Mouse (Mus musculus) WW6 (cell line): ENCODE data around the gene Vamp8.
A peak's percentile ranks its signal among the peaks of the same experiment; 100 is the strongest.

Experiments
- DNase-seq: peaks from one replicate; pipeline ENCODE4 v3.0.0-alpha.2; 2013; ENCODE audit warnings: low read depth, low spot score

Gene Vamp8

DNA sequence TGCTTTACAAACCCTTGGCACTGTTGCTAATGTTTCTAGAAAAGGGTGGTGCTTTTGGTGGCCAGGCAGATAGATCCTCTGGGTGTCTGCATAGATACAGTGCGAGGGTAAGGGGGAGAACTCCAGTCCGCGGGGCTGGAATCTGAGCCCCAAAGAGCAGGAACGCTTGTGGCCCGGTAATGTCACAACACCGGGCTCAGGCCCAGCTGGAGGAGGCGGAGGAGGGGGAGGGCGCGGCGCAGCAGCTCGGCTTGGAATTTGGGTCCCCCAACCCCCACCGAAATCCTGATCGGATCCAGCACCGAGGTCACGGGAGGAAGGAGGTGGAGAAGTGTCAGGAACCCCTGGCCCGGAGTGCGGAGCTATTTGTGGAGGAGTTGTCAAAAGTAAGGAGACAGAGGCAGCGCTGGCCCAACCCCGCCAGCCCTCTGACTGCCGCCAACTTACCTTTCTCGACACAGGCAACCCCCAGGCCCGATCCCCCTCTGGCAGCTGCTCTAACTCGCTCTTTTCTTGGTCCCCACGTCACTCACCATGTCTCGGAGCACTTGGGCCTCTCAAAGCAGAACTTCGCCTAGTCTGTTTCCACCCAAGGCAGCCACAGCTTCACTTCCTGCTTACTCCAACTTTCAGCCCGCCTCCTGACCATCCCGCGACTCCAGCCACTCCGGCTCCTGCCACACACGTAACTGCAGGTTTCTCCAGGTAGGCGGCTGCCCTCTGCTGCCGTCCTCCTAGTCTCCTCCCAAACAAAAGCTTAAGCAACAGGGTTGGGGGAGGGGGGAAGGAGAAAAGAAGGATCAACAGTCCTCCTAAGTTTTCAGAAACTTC is at the start of gene Vamp8:
TSS of gene Vamp8 (minus strand) at position 763 of the 831 bp plus-strand sequence.
- no peak for DNase-seq

DNA sequence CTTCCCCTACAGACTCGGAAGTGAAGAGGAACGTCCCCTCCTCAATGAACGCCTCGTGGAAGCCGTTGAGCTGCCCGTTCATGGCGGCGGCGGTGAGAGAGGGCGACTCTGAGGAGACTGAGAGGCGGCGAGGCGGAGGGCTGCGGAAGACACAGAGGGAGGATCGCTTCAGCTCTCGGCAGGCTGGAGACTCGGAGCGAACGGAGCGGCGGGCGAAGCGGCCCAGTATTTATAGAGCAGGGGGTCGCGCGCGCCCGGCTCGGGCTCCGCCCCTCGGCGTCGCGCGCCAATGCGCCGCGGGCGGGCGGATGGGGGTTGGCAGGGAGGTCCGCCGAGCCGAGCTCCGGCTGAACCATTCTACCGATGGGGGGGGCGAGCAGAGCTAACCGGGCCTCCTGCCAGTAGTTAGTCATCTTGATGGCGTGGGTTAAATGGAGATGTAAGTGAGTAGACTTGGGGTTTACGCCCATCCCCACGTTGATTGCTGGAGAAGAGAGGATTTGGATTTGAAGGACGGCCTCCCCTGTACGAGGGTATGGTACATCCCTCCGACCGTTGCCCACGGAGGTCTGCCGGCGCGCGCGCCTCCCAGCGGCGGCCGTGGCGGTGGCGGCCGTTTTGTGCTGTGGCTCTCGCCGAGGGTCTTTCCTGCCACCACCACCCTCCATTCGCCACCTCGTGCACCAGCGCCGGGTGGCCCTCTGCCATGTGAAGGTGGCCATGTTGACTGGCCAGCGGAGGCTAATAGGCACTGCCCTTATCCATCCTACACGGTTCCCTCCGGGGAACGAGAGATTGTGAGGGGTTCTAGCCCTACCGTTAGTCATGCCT is 49.1 kb upstream of the Vamp8 start, which contains the start of gene Mat2a:
TSS of gene Mat2a (minus strand) at position 204 of the 831 bp plus-strand sequence.
- peak; percentile 73 for DNase-seq

DNA sequence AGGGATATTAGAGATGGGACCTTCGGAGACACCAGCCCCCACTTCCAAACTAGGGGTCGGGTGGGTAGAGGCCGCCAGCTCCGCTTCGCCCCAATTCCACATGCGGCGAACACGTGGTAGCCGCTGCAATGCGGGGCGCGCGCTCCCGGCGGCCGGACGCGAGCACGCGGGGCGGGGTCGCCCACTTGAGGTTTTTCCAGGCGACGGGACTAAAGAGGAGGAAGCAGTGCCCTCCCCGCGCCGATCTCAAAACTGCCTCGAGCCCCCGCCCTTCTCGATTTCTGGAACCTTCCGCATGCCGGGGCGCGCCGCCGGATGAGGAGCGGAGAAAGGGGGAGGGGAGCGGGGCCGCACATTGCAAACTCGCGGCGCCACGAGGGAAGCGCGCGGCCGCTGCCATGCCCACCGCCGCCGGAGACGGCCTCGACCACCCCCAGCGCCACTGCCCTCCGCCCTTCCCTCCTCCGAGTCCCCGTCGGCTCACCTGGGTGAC is 48.4 kb upstream of the Vamp8 start:
- DNase-seq = no peak

DNA sequence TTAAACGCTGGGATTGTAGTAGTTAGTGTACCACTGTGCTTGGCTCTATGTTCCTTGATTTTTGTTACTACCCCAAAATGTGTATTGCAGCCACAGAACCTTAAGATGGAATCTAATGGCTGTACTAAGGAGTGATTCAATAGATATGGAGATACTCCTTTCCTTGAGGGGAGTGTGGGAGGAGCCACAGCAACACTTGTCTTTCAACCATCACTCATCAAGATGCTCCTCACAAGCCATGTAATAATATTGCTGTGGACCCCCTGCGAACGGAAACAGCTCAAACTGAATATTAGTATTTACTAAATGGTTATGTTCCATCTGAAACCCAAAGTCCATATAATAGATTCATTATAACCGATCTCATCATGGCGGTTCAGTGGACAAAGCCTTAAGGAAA is 47.7 kb upstream of the Vamp8 start:
- no peak for DNase-seq

DNA sequence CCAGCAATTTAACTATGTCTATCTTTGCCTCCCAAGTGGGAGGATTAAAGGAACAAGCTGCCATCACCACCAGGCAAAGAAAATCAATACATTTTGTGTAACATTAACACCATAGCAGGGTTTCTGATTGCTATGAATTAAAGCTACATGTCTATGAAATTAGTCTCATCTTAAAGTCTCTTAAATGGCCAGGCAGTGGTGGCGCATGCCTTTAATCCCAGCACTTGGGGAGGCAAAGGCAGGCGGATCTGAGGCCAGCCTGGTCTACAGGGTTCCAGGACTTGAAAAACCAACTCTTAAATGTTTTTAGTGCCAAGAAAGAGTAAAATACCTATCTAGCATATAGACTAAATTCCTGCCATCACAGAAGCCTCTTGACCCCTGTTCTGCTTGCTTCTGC is 41.6 kb upstream of the Vamp8 start:
- DNase-seq = no peak

DNA sequence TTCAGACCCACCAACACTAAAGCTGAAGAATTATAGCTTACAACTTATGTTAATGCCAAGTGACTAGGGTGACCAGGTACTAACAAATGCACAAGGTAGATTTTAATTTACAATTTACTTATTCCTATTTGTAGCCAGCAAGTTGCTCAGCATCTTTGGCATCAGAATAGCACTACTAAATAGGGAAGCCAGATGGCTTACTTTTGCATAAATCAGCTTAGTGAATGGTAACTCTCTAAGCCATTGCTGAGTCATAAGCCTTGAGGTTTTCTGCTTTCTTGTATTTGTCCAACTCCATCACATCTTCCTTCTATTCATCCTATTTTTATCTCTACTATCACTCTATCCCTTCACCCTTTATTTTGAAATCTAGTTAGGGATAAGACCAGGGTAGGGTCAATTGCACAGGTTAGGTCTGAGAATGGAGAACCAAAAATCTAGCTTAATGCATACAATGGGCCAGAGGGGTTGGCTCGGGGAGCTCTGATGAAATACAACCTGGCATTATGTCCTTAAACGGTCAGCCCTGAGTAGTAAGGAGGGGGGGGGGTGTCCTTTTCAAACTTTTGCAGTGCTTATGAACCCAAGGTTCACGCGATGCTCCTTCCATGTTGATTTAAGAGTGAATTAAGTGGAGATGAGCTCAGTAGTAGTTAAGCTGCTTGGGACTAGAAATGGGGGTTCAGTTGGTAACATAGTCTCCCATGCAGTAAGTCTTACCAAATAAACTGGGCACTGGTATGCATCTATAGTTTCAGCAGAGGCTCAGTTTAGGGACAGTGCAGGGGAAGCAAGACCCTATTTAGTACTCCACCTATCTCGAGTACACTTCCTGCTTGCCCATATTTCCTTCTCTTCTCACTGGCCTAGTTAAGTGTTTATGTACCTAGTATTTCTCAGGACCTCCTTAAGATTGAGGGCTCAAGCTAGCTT is 40.8 kb upstream of the Vamp8 start:
- no peak for DNase-seq

DNA sequence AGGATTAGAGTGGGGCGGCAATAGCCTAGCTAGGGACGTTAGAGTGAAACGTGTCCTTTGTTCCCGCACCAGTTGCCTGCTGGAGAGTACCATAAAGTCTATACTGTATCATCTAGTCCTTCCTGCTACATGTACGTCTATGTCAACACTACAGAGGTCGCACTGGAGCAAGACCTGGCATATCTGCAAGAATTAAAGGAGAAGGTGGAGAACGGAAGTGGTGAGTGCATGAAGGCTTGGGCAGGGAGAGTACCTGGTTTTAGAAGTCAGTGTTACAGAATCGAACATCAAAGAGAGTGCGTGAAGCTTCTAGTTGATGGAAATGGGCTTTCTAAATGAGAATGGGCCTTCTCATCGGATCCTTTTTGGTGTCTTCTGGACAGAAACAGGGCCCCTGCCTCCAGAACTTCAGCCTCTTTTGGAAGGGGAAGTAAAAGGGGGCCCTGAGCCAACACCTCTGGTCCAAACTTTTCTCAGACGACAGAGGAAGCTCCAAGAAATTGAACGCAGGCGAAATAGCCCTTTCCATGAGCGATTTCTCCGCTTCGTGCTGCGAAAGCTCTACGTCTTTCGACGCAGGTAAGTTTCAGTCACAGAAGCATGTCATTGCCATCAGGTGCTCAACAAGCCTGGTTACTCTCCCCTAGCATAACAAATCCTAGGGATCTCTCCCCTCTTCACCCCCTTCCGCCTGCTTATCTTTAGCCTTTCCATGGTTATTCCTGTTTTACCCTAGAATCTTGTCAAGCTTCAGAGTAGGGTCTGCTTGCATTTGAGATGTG is 38.7 kb upstream of the Vamp8 start:
- DNase-seq = no peak

DNA sequence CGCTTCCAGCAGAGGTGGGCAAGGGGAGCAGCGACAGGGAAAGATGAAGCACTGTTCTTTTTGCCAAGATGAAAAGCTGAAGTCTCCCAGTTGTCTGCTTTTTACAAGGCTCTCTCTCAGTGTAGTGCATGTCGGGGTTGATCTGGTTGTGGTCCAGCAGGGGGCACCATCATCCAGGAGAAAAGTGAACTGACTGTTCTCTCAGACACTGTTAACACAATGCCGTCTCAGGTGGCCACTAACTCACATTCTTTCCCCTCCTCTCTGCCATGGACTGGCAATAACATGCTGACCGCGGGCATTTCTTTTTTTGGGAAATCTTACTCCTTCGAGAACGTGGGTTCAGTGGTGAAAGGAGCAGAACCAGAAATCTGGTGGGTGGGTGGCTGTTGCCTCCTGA is 37.5 kb upstream of the Vamp8 start:
- DNase-seq = no peak

DNA sequence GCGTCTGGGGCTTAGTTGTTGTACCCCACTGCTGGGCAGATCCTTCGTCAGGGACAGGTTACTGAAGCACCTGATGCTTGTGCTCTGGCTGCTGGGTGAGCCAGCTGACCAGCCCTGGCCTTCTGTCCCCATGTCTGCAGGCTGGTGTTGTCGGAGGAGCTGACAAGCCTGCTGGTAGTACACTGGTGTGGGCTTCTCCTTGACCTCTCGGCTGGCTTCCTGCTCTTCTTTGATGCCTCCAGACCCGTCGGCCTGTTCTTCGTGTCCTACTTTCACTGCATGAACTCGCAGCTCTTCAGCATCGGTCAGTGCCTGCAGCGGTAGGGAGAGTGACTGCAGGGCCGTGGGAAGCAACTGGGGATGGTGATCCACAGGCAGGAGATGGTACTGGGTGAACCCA is 35.1 kb upstream of the Vamp8 start:
- no peak for DNase-seq

DNA sequence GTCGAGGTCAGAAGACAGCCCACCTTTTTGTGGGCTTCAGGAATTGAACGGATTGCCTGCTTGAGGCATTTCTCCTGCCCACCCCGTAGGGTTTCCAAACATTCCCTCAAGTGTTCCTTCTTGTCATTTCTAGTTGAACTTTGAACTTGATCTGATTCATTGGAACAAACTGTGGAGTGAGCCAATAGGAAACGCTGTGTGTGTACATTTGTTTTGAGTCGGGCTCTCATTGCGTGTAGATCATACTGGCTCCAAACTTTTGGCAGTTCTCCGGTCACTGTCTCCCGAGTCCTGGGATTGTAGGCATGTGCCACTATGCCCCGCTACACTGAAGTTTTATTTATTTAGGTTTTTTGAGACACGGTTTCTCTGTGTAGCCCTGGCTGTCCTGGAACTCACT is 30.4 kb upstream of the Vamp8 start:
- no peak for DNase-seq

DNA sequence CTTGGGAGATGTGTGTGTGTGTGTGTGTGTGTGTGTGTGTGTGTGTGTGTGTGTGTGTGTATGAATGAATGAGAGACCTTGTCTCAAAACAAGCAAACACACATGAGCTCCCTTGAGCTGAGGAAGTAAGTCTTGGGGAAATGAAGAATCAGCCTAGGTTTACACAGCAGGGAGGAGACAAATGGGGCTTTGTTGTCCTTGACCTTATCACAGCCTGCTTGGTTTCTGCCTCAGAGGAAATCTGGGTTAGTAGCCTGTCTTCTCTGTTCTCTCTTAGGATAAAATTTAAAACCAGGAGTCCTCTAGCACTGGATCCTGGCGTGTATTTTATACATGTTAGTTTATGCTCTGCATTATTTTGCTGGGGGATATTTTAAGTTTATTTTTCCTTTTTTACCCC is 29.3 kb upstream of the Vamp8 start:
- DNase-seq = no peak

DNA sequence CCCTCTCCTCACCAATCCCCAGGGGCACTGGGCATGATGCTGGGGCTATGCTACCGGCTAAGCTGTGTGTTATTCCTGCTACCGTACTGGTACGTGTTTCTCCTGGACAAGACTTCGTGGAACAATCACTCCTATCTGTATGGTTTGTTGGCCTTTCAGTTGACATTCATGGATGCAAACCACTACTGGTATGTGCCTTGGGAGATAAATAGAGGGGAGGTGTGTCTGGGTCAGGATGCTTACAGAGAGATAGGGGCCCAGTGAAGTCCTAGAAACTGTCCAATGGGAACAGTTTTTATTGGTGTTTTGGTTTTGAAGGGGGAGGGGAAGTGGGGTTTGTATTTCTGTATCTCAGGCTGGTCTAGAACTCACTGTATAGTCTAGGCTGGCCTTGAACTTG is 27.8 kb upstream of the Vamp8 start:
- no peak for DNase-seq

DNA sequence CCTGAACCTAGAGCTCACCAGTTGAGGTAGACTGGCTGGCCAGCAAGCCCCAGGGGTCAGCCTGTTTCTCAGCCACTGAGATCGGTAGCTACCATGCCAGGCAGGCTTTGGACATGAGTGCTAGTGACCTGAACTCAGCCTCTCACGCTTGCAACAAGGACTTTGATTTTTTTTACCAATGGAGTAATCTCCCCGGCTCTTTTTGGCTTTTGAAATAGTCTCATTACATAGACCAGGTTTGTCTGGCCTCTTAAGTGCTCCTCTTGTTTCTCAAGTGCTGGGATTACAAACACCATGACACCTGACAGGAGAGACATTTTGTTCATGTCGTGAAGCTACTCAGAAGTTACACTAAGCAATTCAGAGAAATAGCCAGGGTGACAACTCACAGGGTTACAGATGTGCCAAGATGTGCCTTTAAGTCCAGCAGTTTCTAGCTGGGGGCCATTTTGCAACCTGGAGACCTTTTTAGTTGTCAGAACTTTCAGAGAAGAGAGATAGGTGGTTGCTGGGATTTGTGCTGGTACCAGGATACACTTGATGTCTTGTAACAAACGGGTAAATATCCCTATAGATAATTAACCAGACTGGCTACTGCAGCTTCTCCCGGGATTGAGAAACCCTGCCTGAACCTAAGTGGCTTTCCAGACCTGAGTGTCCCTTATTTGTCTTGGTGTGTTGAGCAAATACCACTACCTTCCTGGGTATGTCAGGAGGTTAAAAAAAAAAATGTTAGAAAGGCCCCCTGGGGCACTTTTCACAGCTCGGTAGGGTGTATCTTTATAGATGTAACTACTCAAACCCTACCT is 25.7 kb upstream of the Vamp8 start:
- no peak for DNase-seq

DNA sequence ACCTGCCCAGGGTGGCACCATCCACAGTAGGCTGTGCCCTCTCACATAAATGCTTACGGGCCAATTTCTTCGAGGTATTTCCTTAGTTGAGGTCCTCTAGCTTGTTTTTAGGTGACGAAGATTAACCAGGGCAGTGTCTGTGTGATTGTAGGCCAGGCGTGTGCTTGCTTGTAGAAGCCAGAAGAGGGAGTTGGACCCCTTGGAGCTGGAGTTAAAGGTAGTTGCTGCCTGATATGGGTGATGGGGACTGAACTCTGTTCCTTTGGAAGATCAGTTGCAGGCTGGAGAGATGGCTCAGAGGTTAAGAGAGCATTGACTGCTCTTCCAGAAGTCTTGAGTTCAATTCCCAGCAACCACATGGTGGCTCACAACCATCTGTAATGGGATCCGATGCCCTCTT is 24.7 kb upstream of the Vamp8 start:
- DNase-seq = no peak

DNA sequence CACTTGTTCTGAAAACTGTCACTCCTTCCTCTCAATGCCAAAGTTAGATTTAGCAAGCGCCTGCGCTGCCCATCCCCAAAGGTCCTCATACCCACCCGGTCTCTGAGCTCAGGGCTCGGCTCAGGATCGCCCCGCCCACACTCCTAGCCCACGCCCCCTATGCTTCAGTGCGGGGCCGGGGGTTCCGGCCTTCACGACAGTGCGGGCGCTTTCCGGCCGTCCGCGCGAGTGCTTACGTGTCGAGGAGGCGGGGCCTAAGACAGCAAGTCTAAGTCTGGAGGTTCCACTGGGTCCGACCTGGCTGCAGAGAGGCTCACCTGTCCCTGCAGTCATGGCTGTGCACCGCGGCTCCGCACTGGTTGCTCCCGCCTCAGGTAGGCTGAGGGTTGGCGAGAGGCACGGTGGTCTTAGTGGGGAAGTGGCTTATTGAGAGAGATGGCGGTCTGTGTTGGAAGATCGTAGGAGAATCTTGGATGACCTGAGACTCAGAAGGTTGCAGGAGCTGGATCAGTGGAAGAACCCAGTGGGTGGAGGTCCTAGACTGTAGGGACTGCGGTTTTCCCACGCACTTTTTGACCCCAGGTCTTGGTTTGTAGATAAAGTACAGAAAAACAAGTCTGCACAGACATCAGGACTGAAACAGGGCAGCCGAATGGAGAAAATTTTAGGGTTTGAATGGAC is 23.7 kb upstream of the Vamp8 start, which contains the start of gene Ggcx:
TSS of gene Ggcx (plus strand) at position 233 of the 681 bp plus-strand sequence.
- DNase-seq = peak; percentile 93

DNA sequence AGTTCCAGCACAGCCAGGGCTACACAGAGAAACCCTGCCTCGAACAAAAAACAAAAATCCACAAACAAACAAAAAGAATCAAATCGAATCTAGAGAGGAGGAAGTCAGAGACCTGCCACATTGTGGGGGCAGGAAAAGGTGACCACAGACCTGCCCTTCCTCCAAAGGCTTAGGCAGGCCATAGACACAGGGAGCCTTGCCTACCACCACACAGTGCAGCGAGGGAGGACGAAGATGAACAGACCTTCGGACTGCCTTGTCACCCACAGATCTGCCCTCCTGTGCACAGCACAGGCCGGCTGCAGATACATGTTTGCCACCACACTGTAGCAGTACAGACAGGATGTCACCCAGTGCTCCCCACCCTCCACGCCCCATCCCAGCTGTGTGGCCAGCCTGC is 20.0 kb upstream of the Vamp8 start:
- no peak for DNase-seq

DNA sequence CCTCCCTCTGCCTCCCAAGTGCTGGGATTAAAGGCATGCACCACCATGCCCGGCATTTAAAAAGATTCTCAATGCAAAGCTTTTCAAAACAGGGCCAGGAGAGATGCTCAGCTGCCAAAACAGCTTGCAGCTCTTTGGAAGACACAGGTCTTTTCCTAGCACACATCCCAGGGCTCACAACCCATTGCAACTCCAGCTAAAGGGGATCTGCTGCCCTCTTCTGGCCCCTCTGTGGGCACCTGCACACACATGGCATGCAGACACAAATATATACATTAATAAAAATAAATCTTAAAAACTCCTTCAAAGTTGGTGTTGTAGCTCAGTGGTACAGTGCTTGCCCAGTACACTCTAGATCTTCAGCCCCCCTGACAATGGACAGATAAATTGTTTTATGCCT is 19.5 kb upstream of the Vamp8 start:
- no peak for DNase-seq

DNA sequence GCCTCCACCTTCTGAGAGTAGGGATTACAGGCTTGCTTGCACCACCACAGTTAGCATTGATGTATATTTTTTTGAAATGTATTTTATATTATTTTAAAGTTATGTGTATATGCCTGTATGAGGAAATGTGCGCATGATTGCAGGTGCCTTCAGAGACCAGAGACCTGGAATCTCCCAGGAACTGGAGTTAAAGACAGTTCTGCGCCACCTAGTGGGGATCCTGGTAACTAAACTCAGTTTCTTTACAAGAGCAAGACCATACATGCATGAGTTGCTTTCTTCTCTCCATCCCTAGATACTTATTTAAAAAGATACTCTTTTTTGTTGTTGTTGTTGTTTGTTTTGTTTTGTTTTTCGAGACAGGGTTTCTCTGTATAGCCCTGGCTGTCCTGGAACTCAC is 19.1 kb upstream of the Vamp8 start:
- DNase-seq = no peak

DNA sequence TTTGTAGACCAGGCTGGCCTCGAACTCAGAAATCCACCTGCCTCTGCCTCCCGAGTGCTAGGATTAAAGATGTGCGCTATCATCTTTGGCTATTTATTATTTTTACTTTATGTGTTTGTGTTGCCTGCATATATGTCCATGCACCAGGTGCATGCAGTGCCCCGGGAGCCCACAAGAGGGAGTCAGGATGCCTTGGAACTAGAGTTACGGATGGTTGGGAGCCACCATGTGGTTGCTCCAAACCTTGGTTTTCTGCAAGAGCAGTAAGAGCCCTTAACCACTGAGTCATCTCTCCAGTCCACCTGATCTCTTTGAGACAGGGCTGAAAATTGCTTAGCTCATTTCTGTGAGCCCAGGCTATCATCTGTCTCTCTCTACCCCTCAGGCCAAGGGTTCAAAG is 16.6 kb upstream of the Vamp8 start:
- peak; percentile 74 for DNase-seq
